Mouse (Mus musculus): ENCODE data around the gene Sema4d. TPM values are rescaled to one million over a fixed set of nuclear protein-coding genes. Genes with fewer than 3 reads are reported as not detected.
A peak's percentile ranks its signal among the peaks of the same experiment; 100 is the strongest.

Gene Sema4d
- polyA plus RNA-seq, 1 experiment from 2014 or later: 18.6 TPM

- no peak overlapping the region for H3K4me3 ChIP-seq (ENCODE audit: low read depth, low read length)
- no peak for DNase-seq (ENCODE audit: low spot score)
- peaks cover 8% of the 10 kb centered on the region; the same call in 1 of the 2 replicates for H3K4me1 ChIP-seq (replicated peaks; ENCODE audit: control insufficient read depth, insufficient read depth, low read length)
- no peak for ATAC-seq (replicated peaks; ENCODE audit: low FRiP score)
- no peaks in the 10 kb centered on the region for H3K9me3 ChIP-seq (ENCODE audit: control insufficient read depth, low read length)
- no peak overlapping the region for H3K9ac ChIP-seq (ENCODE audit: low read depth, low read length)
- H3K27me3 ChIP-seq (replicated peaks; ENCODE audit: control insufficient read depth, insufficient read depth, low read length): no peaks in the 10 kb centered on the region
- no peaks in the 10 kb centered on the region for H3K36me3 ChIP-seq (ENCODE audit: control insufficient read depth, insufficient read depth, low read length)
- H3K4me2 ChIP-seq: no peak overlapping the region
- no peak overlapping the region for H3K27ac ChIP-seq (ENCODE audit: low read depth, low read length)
- 72% methylated on average over 3 of the region's 3 CpGs for WGBS
Observed at GRCm38 (mm10) chr13:51818944-51819326, 25.4 kb upstream of the Sema4d start.

GRCm38 (mm10) chr13:51818170-51818943, 24.8 kb upstream of the Sema4d start:
- H3K27ac ChIP-seq (ENCODE audit: low read depth, low read length): no peak overlapping the region
- no peak overlapping the region for H3K9ac ChIP-seq (ENCODE audit: low read depth, low read length)
- no peaks in the 10 kb centered on the region for H3K9me3 ChIP-seq (ENCODE audit: control insufficient read depth, low read length)

GRCm38 (mm10) chr13:51816559-51817041, 23.1 kb upstream of the Sema4d start:
- no peak for DNase-seq (ENCODE audit: low spot score)

More at GRCm38 (mm10) chr13:51818170-51818943, 24.8 kb upstream of the Sema4d start:
- 67% methylated on average over 6 of the region's 6 CpGs for WGBS
- ATAC-seq (replicated peaks; ENCODE audit: low FRiP score) (no peak), DNase-seq (ENCODE audit: low spot score) (no peak)
- H3K27me3 ChIP-seq (replicated peaks; ENCODE audit: control insufficient read depth, insufficient read depth, low read length): no peaks in the 10 kb centered on the region
- H3K4me1 ChIP-seq (replicated peaks; ENCODE audit: control insufficient read depth, insufficient read depth, low read length): peaks cover 8% of the 10 kb centered on the region; the same call in 1 of the 2 replicates
- H3K4me2 ChIP-seq: no peak overlapping the region
- H3K4me3 ChIP-seq (ENCODE audit: low read depth, low read length): no peak overlapping the region
- no peaks in the 10 kb centered on the region for H3K36me3 ChIP-seq (ENCODE audit: control insufficient read depth, insufficient read depth, low read length)

GRCm38 (mm10) chr13:51815865-51816504, 22.4 kb upstream of the Sema4d start:
- H3K9ac ChIP-seq (ENCODE audit: low read depth, low read length): no peak overlapping the region
- WGBS: 34% methylated on average over 9 of the region's 9 CpGs
- no peaks in the 10 kb centered on the region for H3K36me3 ChIP-seq (ENCODE audit: control insufficient read depth, insufficient read depth, low read length)
- H3K27me3 ChIP-seq (replicated peaks; ENCODE audit: control insufficient read depth, insufficient read depth, low read length): no peaks in the 10 kb centered on the region
- DNase-seq (ENCODE audit: low spot score): no peak
- peak overlapping the region; percentile 19; the same call in 1 of the 2 replicates for H3K27ac ChIP-seq (ENCODE audit: low read depth, low read length)
- no peak overlapping the region for H3K4me2 ChIP-seq
- peaks cover 8% of the 10 kb centered on the region; the same call in 1 of the 2 replicates for H3K4me1 ChIP-seq (replicated peaks; ENCODE audit: control insufficient read depth, insufficient read depth, low read length)
- no peak overlapping the region for H3K4me3 ChIP-seq (ENCODE audit: low read depth, low read length)
- no peaks in the 10 kb centered on the region for H3K9me3 ChIP-seq (ENCODE audit: control insufficient read depth, low read length)
- peak; percentile 56 for ATAC-seq (replicated peaks; ENCODE audit: low FRiP score)

More at GRCm38 (mm10) chr13:51816559-51817041, 23.1 kb upstream of the Sema4d start:
- peak; percentile 19; the same call in 1 of the 2 replicates for ATAC-seq (replicated peaks; ENCODE audit: low FRiP score)
- Histone ChIP-seq H3K27me3 (replicated peaks; ENCODE audit: control insufficient read depth, insufficient read depth, low read length) (no peaks in the 10 kb centered on the region), H3K27ac (ENCODE audit: low read depth, low read length) (no peak overlapping the region), H3K9ac (ENCODE audit: low read depth, low read length) (no peak overlapping the region), H3K4me2 (no peak overlapping the region), H3K36me3 (ENCODE audit: control insufficient read depth, insufficient read depth, low read length) (no peaks in the 10 kb centered on the region), H3K4me1 (replicated peaks; ENCODE audit: control insufficient read depth, insufficient read depth, low read length) (peaks cover 8% of the 10 kb centered on the region; the same call in 1 of the 2 replicates), H3K9me3 (ENCODE audit: control insufficient read depth, low read length) (no peaks in the 10 kb centered on the region), H3K4me3 (ENCODE audit: low read depth, low read length) (no peak overlapping the region)
- WGBS: 74% methylated on average over 5 of the region's 5 CpGs

- DNase-seq (ENCODE audit: low spot score) (no peak), ATAC-seq (replicated peaks; ENCODE audit: low FRiP score) (no peak)
- H3K9me3 ChIP-seq (ENCODE audit: control insufficient read depth, low read length): no peaks in the 10 kb centered on the region
- peaks cover 8% of the 10 kb centered on the region; the same call in 1 of the 2 replicates for H3K4me1 ChIP-seq (replicated peaks; ENCODE audit: control insufficient read depth, insufficient read depth, low read length)
- 88% methylated on average over 6 of the region's 6 CpGs for WGBS
- no peaks in the 10 kb centered on the region for H3K36me3 ChIP-seq (ENCODE audit: control insufficient read depth, insufficient read depth, low read length)
- H3K4me2 ChIP-seq: no peak overlapping the region
- H3K9ac ChIP-seq (ENCODE audit: low read depth, low read length): no peak overlapping the region
- no peak overlapping the region for H3K4me3 ChIP-seq (ENCODE audit: low read depth, low read length)
- no peaks in the 10 kb centered on the region for H3K27me3 ChIP-seq (replicated peaks; ENCODE audit: control insufficient read depth, insufficient read depth, low read length)
- H3K27ac ChIP-seq (ENCODE audit: low read depth, low read length): no peak overlapping the region
Observed at GRCm38 (mm10) chr13:51814646-51815045, 21.1 kb upstream of the Sema4d start.

GRCm38 (mm10) chr13:51813621-51814615, 20.4 kb upstream of the Sema4d start:
- no peak overlapping the region for H3K4me2 ChIP-seq
- DNase-seq (ENCODE audit: low spot score) (no peak), ATAC-seq (replicated peaks; ENCODE audit: low FRiP score) (0 out of 2 replicates have a peak, but pooled peaks have one; percentile 24)
- H3K4me3 ChIP-seq (ENCODE audit: low read depth, low read length): no peak overlapping the region
- no peak overlapping the region for H3K27ac ChIP-seq (ENCODE audit: low read depth, low read length)
- no peaks in the 10 kb centered on the region for H3K36me3 ChIP-seq (ENCODE audit: control insufficient read depth, insufficient read depth, low read length)
- 53% methylated on average over 10 of the region's 10 CpGs for WGBS
- peaks cover 8% of the 10 kb centered on the region; the same call in 1 of the 2 replicates for H3K4me1 ChIP-seq (replicated peaks; ENCODE audit: control insufficient read depth, insufficient read depth, low read length)
- H3K27me3 ChIP-seq (replicated peaks; ENCODE audit: control insufficient read depth, insufficient read depth, low read length): no peaks in the 10 kb centered on the region
- H3K9ac ChIP-seq (ENCODE audit: low read depth, low read length): no peak overlapping the region
- H3K9me3 ChIP-seq (ENCODE audit: control insufficient read depth, low read length): no peaks in the 10 kb centered on the region

GRCm38 (mm10) chr13:51808141-51808540, 14.6 kb upstream of the Sema4d start:
- Histone ChIP-seq H3K9me3 (ENCODE audit: control insufficient read depth, low read length) (no peaks in the 10 kb centered on the region), H3K9ac (ENCODE audit: low read depth, low read length) (no peak overlapping the region), H3K27ac (ENCODE audit: low read depth, low read length) (no peak overlapping the region), H3K4me2 (no peak overlapping the region), H3K36me3 (ENCODE audit: control insufficient read depth, insufficient read depth, low read length) (no peaks in the 10 kb centered on the region), H3K4me1 (replicated peaks; ENCODE audit: control insufficient read depth, insufficient read depth, low read length) (no peaks in the 10 kb centered on the region), H3K4me3 (ENCODE audit: low read depth, low read length) (no peak overlapping the region), H3K27me3 (replicated peaks; ENCODE audit: control insufficient read depth, insufficient read depth, low read length) (no peaks in the 10 kb centered on the region)
- WGBS: 41% methylated on average over 12 of the region's 12 CpGs
- DNase-seq (ENCODE audit: low spot score): no peak
- ATAC-seq (replicated peaks; ENCODE audit: low FRiP score): no peak

- H3K9me3 ChIP-seq (ENCODE audit: control insufficient read depth, low read length): no peaks in the 10 kb centered on the region
- ATAC-seq (replicated peaks; ENCODE audit: low FRiP score) (no peak), DNase-seq (ENCODE audit: low spot score) (no peak)
- no peaks in the 10 kb centered on the region for H3K4me1 ChIP-seq (replicated peaks; ENCODE audit: control insufficient read depth, insufficient read depth, low read length)
- H3K9ac ChIP-seq (ENCODE audit: low read depth, low read length): no peak overlapping the region
- H3K27ac ChIP-seq (ENCODE audit: low read depth, low read length): no peak overlapping the region
- no peak overlapping the region for H3K4me3 ChIP-seq (ENCODE audit: low read depth, low read length)
- no peaks in the 10 kb centered on the region for H3K36me3 ChIP-seq (ENCODE audit: control insufficient read depth, insufficient read depth, low read length)
- no peaks in the 10 kb centered on the region for H3K27me3 ChIP-seq (replicated peaks; ENCODE audit: control insufficient read depth, insufficient read depth, low read length)
- no peak overlapping the region for H3K4me2 ChIP-seq
- 84% methylated on average over 15 of the region's 15 CpGs for WGBS
Observed at GRCm38 (mm10) chr13:51806220-51806619, 12.7 kb upstream of the Sema4d start.

Data from liver, embryonic 11.5 days (tissue).